Mouse (Mus musculus) kidney, adult 2 months (tissue): ENCODE data around the gene Piezo1. TPM values are rescaled to one million over a fixed set of nuclear protein-coding genes. Genes with fewer than 3 reads are reported as not detected.

Experiments
- DNase-seq: peaks from one replicate; pipeline ENCODE4 v3.0.0; 2021
- H3K27ac ChIP-seq: fragments of 200-500 bp; 2 replicates; pipeline ENCODE4 v1.5.1; 2012; ENCODE audit warnings: low read depth, low read length, control low read depth, inconsistent platforms; ENCODE audit not compliant: insufficient read depth
- H3K27me3 ChIP-seq: fragments of 200-500 bp; replicated peaks from 2 replicates; pipeline ENCODE4 v1.6.1; 2012; ENCODE audit warnings: mild to moderate bottlenecking, moderate library complexity, low read length, inconsistent platforms; ENCODE audit not compliant: control insufficient read depth, insufficient read depth
- H3K36me3 ChIP-seq: fragments of 200-500 bp; 2 replicates; pipeline ENCODE4 v1.6.1; 2012; ENCODE audit warnings: mild to moderate bottlenecking, moderate library complexity, low read length, inconsistent platforms; ENCODE audit not compliant: control insufficient read depth, insufficient read depth
- H3K4me1 ChIP-seq: fragments of 200-500 bp; 2 replicates; pipeline ENCODE4 v1.6.1; 2011; ENCODE audit warnings: low read length; ENCODE audit not compliant: control insufficient read depth, insufficient read depth
- H3K4me3 ChIP-seq: fragments of 200-500 bp; 2 replicates; pipeline ENCODE4 v1.5.1; 2011; ENCODE audit warnings: mild to moderate bottlenecking, low read depth, low read length, control low read depth; ENCODE audit not compliant: insufficient read depth
- CTCF ChIP-seq: fragments of 200-500 bp; conservative IDR thresholded peaks from 2 replicates; pipeline ENCODE4 v1.5.1; 2011; ENCODE audit warnings: low read depth, mild to moderate bottlenecking, control low read depth, low read length, moderate library complexity, mixed read lengths; ENCODE audit not compliant: insufficient read depth, insufficient read length
- POLR2A ChIP-seq: fragments of 200-500 bp; IDR thresholded peaks from one replicate; pipeline ENCODE4 v1.6.1; 2011; ENCODE audit warnings: low read depth, low read length, control low read depth
- WGBS: fragments of 180-500 bp; shearing (Covaris S2); methylation state at CpG from one replicate; pipeline ENCODE4 v1.1.7; 2018; 5-methylcytosine and 5-hydroxymethylcytosine counted together
- polyA plus RNA-seq: library from polyadenylated mRNA; depleted of rRNA; stranded (reverse); fragments of >200 nt; gene quantifications from 2 replicates; pipeline ENCODE4 v1.2.3, GENCODE M21; 2012

Gene Piezo1
- polyA plus RNA-seq, 1 experiment, result 102 TPM

DNA sequence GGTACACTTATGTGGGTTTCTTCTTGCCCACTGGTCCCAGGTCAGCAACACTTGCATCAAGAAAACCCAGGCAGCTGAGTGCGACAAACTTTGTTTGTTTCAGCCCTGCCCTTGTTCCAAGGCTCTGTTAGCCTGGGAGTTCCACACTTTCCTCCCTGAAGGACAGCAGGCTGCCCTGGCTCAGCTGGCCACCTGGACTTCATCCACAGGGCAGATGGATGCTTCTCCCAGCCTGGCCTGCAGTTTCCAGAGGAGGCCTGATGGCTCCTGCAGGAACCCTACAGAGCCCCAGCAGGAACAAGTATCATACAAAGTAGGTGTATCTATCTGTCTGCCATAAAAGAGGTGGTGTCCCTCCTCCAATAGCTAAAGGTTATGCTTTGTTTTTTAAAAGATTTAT, 109.8 kb downstream of the Piezo1 start:
- Histone ChIP-seq H3K36me3 (no peaks in the 10 kb centered on the region), H3K4me1 (peaks cover 5% of the 10 kb centered on the region; the same call in 1 of the 2 replicates), H3K27ac (no peak overlapping the region), H3K27me3 (no peaks in the 10 kb centered on the region), H3K4me3 (no peak overlapping the region)
- TF ChIP-seq POLR2A (no peak), CTCF (no peak)
- WGBS, result 75% methylated on average over 1 of the region's 1 CpGs
- DNase-seq, result no peak

DNA sequence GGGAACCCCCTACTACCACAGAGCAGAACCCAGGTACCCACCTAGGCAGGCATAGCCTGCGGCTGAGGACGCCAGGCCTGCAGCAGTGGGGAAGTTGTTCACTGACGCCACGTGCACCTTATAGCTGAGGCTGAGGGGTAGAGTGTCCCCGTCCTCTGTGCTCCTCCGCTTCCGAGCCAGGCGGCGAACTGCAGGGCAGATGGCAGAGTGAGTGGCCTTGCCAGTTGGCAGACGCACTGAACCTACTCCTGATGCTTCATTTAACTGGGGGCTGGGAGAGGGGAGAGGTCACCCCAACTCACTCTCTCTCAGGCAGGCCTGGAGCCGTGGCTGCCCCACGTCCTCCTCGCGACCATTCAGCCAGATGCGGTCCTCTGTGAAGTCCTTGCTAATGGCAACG, 111.8 kb downstream of the Piezo1 start:
- Histone ChIP-seq H3K27me3 (no peaks in the 10 kb centered on the region), H3K36me3 (no peaks in the 10 kb centered on the region)
- 93% methylated on average over 16 of the region's 16 CpGs for WGBS

DNA sequence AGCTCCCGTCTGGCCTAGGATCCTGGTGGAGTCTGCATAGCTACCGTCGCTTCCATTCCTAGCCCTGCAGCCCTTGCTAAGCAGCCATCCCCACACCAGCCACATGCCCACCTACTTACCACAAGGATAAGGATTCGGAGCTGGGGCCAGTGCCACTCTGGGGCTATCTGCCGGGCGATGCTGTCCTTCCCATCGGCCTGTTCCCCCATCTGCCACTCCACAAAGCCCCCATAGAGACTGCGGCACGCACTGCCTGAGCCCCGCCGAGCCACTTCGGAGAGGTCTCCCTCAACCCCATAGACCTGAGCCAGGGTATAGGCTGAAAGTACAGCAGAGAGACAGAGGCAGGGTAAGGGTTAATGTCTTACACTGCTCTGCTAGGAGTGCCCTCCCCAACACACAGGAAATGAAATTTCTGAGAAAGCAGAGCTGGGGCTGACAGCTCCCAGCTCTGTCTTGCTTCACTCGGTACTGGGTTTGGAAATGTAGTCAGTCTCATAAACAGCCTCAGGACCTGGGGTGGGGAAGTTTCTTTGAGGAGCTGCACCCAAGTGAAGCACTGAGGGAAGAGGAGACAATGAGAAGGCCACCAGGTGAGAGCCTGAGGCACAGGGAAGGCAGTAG, 113.3 kb downstream of the Piezo1 start:
- WGBS, result 84% methylated on average over 13 of the region's 13 CpGs
- Histone ChIP-seq H3K4me3 (no peak overlapping the region), H3K27ac (no peak overlapping the region), H3K4me1 (peaks cover 3% of the 10 kb centered on the region; the same call in 1 of the 2 replicates), H3K36me3 (no peaks in the 10 kb centered on the region), H3K27me3 (no peaks in the 10 kb centered on the region)
- TF ChIP-seq CTCF (no peak), POLR2A (no peak)
- DNase-seq, result no peak

More for the DNA sequence above, 111.8 kb downstream of the Piezo1 start:
- Histone ChIP-seq H3K4me1 (peaks cover under 1% of the 10 kb centered on the region; the same call in 1 of the 2 replicates), H3K4me3 (no peak overlapping the region), H3K27ac (no peak overlapping the region)
- DNase-seq, result no peak
- no peak for TF ChIP-seq CTCF
- TF ChIP-seq POLR2A, result no peak

DNA sequence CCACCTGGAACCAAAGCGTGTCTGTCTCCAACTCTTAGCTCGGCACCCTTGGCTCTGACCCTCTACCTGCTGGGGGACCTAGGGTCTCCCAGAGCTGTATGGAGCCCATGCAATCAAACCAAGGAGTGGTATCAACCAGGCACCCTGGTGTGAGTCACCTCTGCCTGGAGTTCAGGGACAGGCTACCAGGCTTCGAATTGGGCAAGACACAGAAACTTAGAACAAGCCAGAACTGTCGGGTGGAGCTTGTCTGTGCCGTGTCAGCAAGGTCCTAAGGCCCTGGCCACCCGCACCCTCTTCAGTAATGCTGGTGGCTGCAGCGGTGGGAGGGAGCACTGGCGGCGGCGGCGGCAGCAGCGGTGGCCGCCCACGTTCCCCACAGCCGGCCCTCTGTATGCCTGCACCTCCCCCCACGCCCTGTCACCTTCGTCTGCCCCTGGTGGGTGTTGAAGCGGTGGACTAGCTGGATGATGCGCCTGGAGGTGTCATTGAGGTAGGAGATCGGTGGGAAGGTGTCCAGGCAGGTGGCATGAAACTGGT, 114.5 kb downstream of the Piezo1 start:
- Histone ChIP-seq H3K27me3 (no peaks in the 10 kb centered on the region), H3K4me3 (no peak overlapping the region), H3K36me3 (no peaks in the 10 kb centered on the region), H3K27ac (no peak overlapping the region), H3K4me1 (peaks cover 3% of the 10 kb centered on the region; the same call in 1 of the 2 replicates)
- no peak for DNase-seq
- WGBS, result 79% methylated on average over 20 of the region's 20 CpGs
- TF ChIP-seq POLR2A, result no peak
- TF ChIP-seq CTCF, result no peak

DNA sequence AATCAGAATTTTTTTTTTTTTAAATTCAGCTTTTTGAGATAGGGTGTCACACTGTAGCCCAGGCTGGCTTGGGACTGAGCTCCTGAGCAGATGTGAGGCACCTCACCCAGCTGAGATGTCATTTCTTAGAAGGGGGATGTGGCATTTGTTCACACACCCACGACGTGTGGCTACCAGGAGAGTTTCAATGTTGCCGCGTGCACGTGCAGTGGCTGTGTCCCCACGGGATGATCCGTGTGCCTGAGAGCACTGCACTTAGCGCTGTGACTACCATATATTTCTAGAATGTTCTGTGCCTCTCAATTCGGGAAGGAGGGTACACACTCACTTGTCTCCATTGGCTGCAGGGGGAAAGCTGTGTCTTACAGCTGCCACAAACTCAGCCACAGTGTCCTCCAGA, 115.0 kb downstream of the Piezo1 start:
- H3K4me1 ChIP-seq, result peaks cover 3% of the 10 kb centered on the region; the same call in 1 of the 2 replicates
- H3K27me3 ChIP-seq, result no peaks in the 10 kb centered on the region
- DNase-seq, result no peak
- no peak overlapping the region for H3K4me3 ChIP-seq
- TF ChIP-seq CTCF, result no peak
- TF ChIP-seq POLR2A, result no peak
- no peaks in the 10 kb centered on the region for H3K36me3 ChIP-seq
- 92% methylated on average over 9 of the region's 9 CpGs for WGBS
- no peak overlapping the region for H3K27ac ChIP-seq

DNA sequence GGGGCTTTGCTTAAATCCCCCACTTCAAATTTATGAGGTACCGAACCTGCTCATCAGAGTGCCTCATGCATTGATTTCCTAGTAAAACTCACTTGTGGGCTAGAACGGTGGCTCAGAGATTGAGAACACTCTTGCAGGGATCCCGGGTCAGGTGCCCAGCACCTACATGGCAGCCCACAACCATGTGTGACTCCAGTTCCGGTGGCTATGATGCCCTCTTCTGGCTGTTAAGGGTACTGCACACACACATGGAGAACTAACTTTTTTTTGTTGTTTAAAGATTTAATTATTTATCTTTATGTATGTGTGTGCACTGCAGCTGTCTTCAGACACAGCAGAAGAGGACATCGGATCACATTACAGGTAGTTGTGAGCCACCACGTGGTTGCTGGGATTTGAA, 115.8 kb downstream of the Piezo1 start:
- Histone ChIP-seq H3K36me3 (no peaks in the 10 kb centered on the region), H3K4me3 (no peak overlapping the region), H3K4me1 (peaks cover 3% of the 10 kb centered on the region; the same call in 1 of the 2 replicates), H3K27ac (no peak overlapping the region), H3K27me3 (no peaks in the 10 kb centered on the region)
- DNase-seq, result no peak
- WGBS, result 92% methylated on average over 6 of the region's 6 CpGs
- no peak for TF ChIP-seq POLR2A
- TF ChIP-seq CTCF, result 0 out of 2 replicates have a peak, but pooled peaks have one; percentile 28

DNA sequence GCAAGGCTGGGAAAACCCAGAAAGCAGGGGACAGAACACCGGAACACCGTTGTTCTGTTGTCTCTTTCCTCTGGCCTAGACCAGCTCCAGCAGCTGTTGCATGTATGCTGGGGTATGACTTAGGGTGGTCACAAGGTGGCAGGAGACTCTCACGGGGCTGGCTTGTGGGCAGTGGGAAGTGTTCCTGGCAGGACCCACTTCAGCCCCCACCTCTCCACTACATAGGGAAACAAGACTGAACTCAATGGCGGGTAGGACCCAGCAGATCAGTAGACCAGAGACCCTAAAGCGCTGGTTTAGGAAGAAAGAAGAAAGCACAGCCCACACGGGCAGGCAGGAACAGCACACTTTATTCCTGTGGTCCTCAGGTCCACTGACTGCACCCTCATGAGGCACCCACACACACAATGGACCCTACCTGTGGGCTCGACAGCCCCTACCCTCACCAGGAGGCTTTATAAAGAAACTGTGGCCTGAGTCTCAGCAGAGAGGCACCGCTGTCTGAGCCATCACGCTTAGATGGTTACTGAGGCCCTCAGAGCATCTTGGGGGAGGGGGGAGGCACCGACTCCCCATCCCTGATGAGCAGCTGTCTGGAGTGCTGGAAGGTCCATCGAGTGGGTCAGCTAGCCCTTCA, 117.7 kb downstream of the Piezo1 start:
- H3K27me3 ChIP-seq, result no peaks in the 10 kb centered on the region
- peaks cover 10% of the 10 kb centered on the region; the same call in 1 of the 2 replicates for H3K4me1 ChIP-seq
- DNase-seq, result no peak
- TF ChIP-seq POLR2A, result no peak
- no peak; the same call in 1 of the 2 replicates for TF ChIP-seq CTCF
- H3K4me3 ChIP-seq, result no peak overlapping the region
- WGBS, result 58% methylated on average over 11 of the region's 11 CpGs
- H3K27ac ChIP-seq, result no peak overlapping the region; the same call in 1 of the 2 replicates
- H3K36me3 ChIP-seq, result no peaks in the 10 kb centered on the region
